Mouse (Mus musculus): ENCODE results near the gene Zbtb20.

Zbtb20 gene

GRCm38 (mm10) chr16:43482738-43483137, 607.1 kb downstream of the Zbtb20 start:
- DNase-seq (ENCODE audit: low spot score in 2 of 2) = no peak

GRCm38 (mm10) chr16:43484400-43484799, 608.7 kb downstream of the Zbtb20 start:
- no peak for DNase-seq (ENCODE audit: low spot score in 2 of 2)

- DNase-seq (ENCODE audit: low spot score in 2 of 2) = no peak
These were observed 613.7 kb downstream of the Zbtb20 start for GRCm38 (mm10) chr16:43489362-43489761.

- DNase-seq (ENCODE audit: low spot score in 2 of 2) = no peak
These were observed 614.3 kb downstream of the Zbtb20 start for GRCm38 (mm10) chr16:43489984-43490383.

GRCm38 (mm10) chr16:43492863-43493262, 617.2 kb downstream of the Zbtb20 start:
- DNase-seq (ENCODE audit: low spot score in 2 of 2) = no peak

GRCm38 (mm10) chr16:43493596-43494385, 618.1 kb downstream of the Zbtb20 start:
- no peak for DNase-seq (ENCODE audit: low spot score in 2 of 2)

- DNase-seq (ENCODE audit: low spot score in 2 of 2) = no peak
These were observed 619.6 kb downstream of the Zbtb20 start for GRCm38 (mm10) chr16:43495175-43495818.

GRCm38 (mm10) chr16:43497093-43497492, 621.4 kb downstream of the Zbtb20 start:
- DNase-seq (ENCODE audit: low spot score in 2 of 2) = no peak

- DNase-seq (ENCODE audit: low spot score in 2 of 2) = no peak
These were observed 624.6 kb downstream of the Zbtb20 start for GRCm38 (mm10) chr16:43500132-43500853.

- DNase-seq (ENCODE audit: low spot score in 2 of 2) = no peak
These were observed 625.6 kb downstream of the Zbtb20 start for GRCm38 (mm10) chr16:43501284-43501683.

- DNase-seq (ENCODE audit: low spot score in 2 of 2) = no peak
These were observed 626.8 kb downstream of the Zbtb20 start for GRCm38 (mm10) chr16:43502339-43503009.

GRCm38 (mm10) chr16:43503010-43503635, 627.4 kb downstream of the Zbtb20 start:
- DNase-seq (ENCODE audit: low spot score in 2 of 2) = no peak

GRCm38 (mm10) chr16:43503636-43504010, 627.9 kb downstream of the Zbtb20 start:
- no peak for DNase-seq (ENCODE audit: low spot score in 2 of 2)

GRCm38 (mm10) chr16:43504151-43504550, 628.5 kb downstream of the Zbtb20 start:
- peak in 1 of 2 experiments; percentile 33 for DNase-seq (ENCODE audit: low spot score in 2 of 2)

- DNase-seq (ENCODE audit: low spot score in 2 of 2) = no peak
These were observed 628.9 kb downstream of the Zbtb20 start for GRCm38 (mm10) chr16:43504556-43504955.

- DNase-seq (ENCODE audit: low spot score in 2 of 2) = no peak
These were observed 629.8 kb downstream of the Zbtb20 start for GRCm38 (mm10) chr16:43505314-43505950.

GRCm38 (mm10) chr16:43506189-43506751, 630.6 kb downstream of the Zbtb20 start:
- no peak for DNase-seq (ENCODE audit: low spot score in 2 of 2)

GRCm38 (mm10) chr16:43506771-43507405, 631.2 kb downstream of the Zbtb20 start:
- no peak for DNase-seq (ENCODE audit: low spot score in 2 of 2)

GRCm38 (mm10) chr16:43508166-43508998, 632.7 kb downstream of the Zbtb20 start:
- no peak for DNase-seq (ENCODE audit: low spot score in 2 of 2)

All from spleen, postnatal 10 days (tissue).